Mouse (Mus musculus) kidney, postnatal 25 days (tissue): ENCODE measurements around the gene Ptchd3.

Source experiments
- DNase-seq, 2 experiments: peaks; one replicate each; pipeline ENCODE4 v3.0.0; 2021; ENCODE audit warnings: mixed read lengths in 2 of 2

The Ptchd3 gene

GRCm38 (mm10) chr11:121829947-121830346, at the start of gene Ptchd3:
TSS of gene Ptchd3 (plus strand) at chr11:121830247.
- no peak for DNase-seq

- DNase-seq = no peak
Observed at GRCm38 (mm10) chr11:121781831-121782230, 48.2 kb upstream of the Ptchd3 start.

- DNase-seq = no peak
Observed at GRCm38 (mm10) chr11:121787456-121787855, 42.6 kb upstream of the Ptchd3 start.

- no peak for DNase-seq
Observed at GRCm38 (mm10) chr11:121789566-121789965, 40.5 kb upstream of the Ptchd3 start.

GRCm38 (mm10) chr11:121790671-121791094, 39.4 kb upstream of the Ptchd3 start:
- peak; percentile 65 to 87 for DNase-seq

- no peak for DNase-seq
Observed at GRCm38 (mm10) chr11:121791446-121791845, 38.6 kb upstream of the Ptchd3 start.

GRCm38 (mm10) chr11:121791991-121792390, 38.1 kb upstream of the Ptchd3 start:
- DNase-seq = no peak

- DNase-seq = no peak
Observed at GRCm38 (mm10) chr11:121793530-121793929, 36.5 kb upstream of the Ptchd3 start.

GRCm38 (mm10) chr11:121794186-121794585, 35.9 kb upstream of the Ptchd3 start:
- peak; percentile 31 to 68 for DNase-seq

GRCm38 (mm10) chr11:121794591-121795199, 35.4 kb upstream of the Ptchd3 start:
- peak; percentile 43 to 71 for DNase-seq

- no peak for DNase-seq
Observed at GRCm38 (mm10) chr11:121795978-121796377, 34.1 kb upstream of the Ptchd3 start.

GRCm38 (mm10) chr11:121798591-121798990, 31.5 kb upstream of the Ptchd3 start:
- DNase-seq = no peak

- peak in 1 of 2 experiments; percentile 17 for DNase-seq
Observed at GRCm38 (mm10) chr11:121799746-121800299, 30.2 kb upstream of the Ptchd3 start.

GRCm38 (mm10) chr11:121802743-121803142, 27.3 kb upstream of the Ptchd3 start:
- DNase-seq = no peak

- DNase-seq = no peak
Observed at GRCm38 (mm10) chr11:121804258-121805027, 25.6 kb upstream of the Ptchd3 start.

- DNase-seq = peak; percentile 83 to 92
Observed at GRCm38 (mm10) chr11:121808204-121808852, 21.7 kb upstream of the Ptchd3 start.

- DNase-seq = no peak
Observed at GRCm38 (mm10) chr11:121808866-121809265, 21.2 kb upstream of the Ptchd3 start.

- DNase-seq = no peak
Observed at GRCm38 (mm10) chr11:121845923-121846322, 15.9 kb downstream of the Ptchd3 start.

- DNase-seq = peak; percentile 66 to 76
Observed at GRCm38 (mm10) chr11:121847790-121848299, 17.8 kb downstream of the Ptchd3 start.
